Mouse (Mus musculus) frontal cortex, postnatal 36 days (tissue): Measurements from ENCODE around the gene Dgkq.

ENCODE experiments used
- DNase-seq, 2 experiments: peaks; one replicate each; pipeline ENCODE4 v3.0.0; 2022; ENCODE audit warnings: low spot score in 2 of 2

Gene Dgkq

GRCm38 (mm10) chr5:108689091-108689490 is 19.6 kb upstream of the Dgkq start:
- no peak for DNase-seq

- DNase-seq, result no peak
Measured at GRCm38 (mm10) chr5:108680871-108681270, 11.4 kb upstream of the Dgkq start.

GRCm38 (mm10) chr5:108679909-108680308 is 10.4 kb upstream of the Dgkq start:
- no peak for DNase-seq

GRCm38 (mm10) chr5:108678296-108678854 is 8.9 kb upstream of the Dgkq start:
- DNase-seq, result no peak

GRCm38 (mm10) chr5:108677605-108678295 is 8.3 kb upstream of the Dgkq start:
- peak; percentile 79 to 84 for DNase-seq

- DNase-seq, result no peak
Measured at GRCm38 (mm10) chr5:108676772-108677498, 7.5 kb upstream of the Dgkq start.

- no peak for DNase-seq
Measured at GRCm38 (mm10) chr5:108675251-108675816, 5.9 kb upstream of the Dgkq start, which contains the start of gene Slc26a1. Slc26a1 (minus strand) TSS chr5:108675569.

- no peak for DNase-seq
Measured at GRCm38 (mm10) chr5:108674624-108675023, 5.2 kb upstream of the Dgkq start.

GRCm38 (mm10) chr5:108671757-108672156 is 2.3 kb upstream of the Dgkq start:
- DNase-seq, result no peak

- DNase-seq, result no peak
Measured at GRCm38 (mm10) chr5:108670785-108671184, 1.3 kb upstream of the Dgkq start.

- DNase-seq, result no peak
Measured at GRCm38 (mm10) chr5:108669986-108670385, 514 bp upstream of the Dgkq start.

- no peak for DNase-seq
Measured at GRCm38 (mm10) chr5:108668387-108668932, 1.0 kb downstream of the Dgkq start.

GRCm38 (mm10) chr5:108667370-108667769 is 2.1 kb downstream of the Dgkq start:
- no peak for DNase-seq

GRCm38 (mm10) chr5:108665066-108665465 is 4.4 kb downstream of the Dgkq start:
- DNase-seq, result no peak

GRCm38 (mm10) chr5:108662772-108663171 is 6.7 kb downstream of the Dgkq start:
- DNase-seq, result no peak

- peak; percentile 90 to 91 for DNase-seq
Measured at GRCm38 (mm10) chr5:108660632-108661268, 8.7 kb downstream of the Dgkq start.

GRCm38 (mm10) chr5:108659698-108660631 is 9.5 kb downstream of the Dgkq start, which contains the start of gene Idua:
Idua (plus strand) TSS chr5:108660331.
- DNase-seq, result no peak

GRCm38 (mm10) chr5:108658611-108659010 is 10.9 kb downstream of the Dgkq start:
- no peak for DNase-seq

GRCm38 (mm10) chr5:108657406-108657805 is 12.1 kb downstream of the Dgkq start:
- DNase-seq, result no peak

GRCm38 (mm10) chr5:108655891-108656650 is 13.4 kb downstream of the Dgkq start:
- no peak for DNase-seq
